Mouse (Mus musculus): Measurements from ENCODE around the gene Olfr457. TPM values are rescaled to one million over a fixed set of nuclear protein-coding genes. Genes with fewer than 3 reads are reported as not detected.

Olfr457 gene
- not detected for total RNA-seq (2021)
- polyA plus RNA-seq (2012; rRNA removed): not detected in 2 replicates
- long read RNA-seq: 0 reads

- H3K4me3 ChIP-seq: no peak within 1 kb of the TSS
- H3K79me2 ChIP-seq (replicated peaks; ENCODE audit: control insufficient read depth, insufficient read depth, low read length): no peaks in the 10 kb centered on the region
- H3K4me1 ChIP-seq (ENCODE audit: control insufficient read depth, insufficient read depth, low read length): no peaks in the 10 kb centered on the region
- H3K27me3 ChIP-seq (ENCODE audit: control insufficient read depth, insufficient read depth, low read length): no peaks in the 10 kb centered on the region
- no peaks in the 10 kb centered on the region for H3K36me3 ChIP-seq (ENCODE audit: control insufficient read depth, insufficient read depth, low read length)
- 58% methylated on average over 1 of the region's 1 CpGs for WGBS
- H3K27ac ChIP-seq: no peak within 1 kb of the TSS
- intact Hi-C loops (cut with DNase I): no loop called here
- TF ChIP-seq EP300 (IDR thresholded peaks at IDR 0.05; ENCODE audit: insufficient read depth, low read depth, low read length): no peak
- no peak for TF ChIP-seq CTCF (IDR thresholded peaks at IDR 0.05)
- TF ChIP-seq POLR2A (IDR thresholded peaks at IDR 0.05; ENCODE audit: insufficient read depth, low read depth, low read length): no peak
- DNase-seq: no peak
- H3K9ac ChIP-seq (ENCODE audit: low read depth, low read length): no peak within 1 kb of the TSS
Observed at GRCm38 (mm10) chr6:42476235-42476634, at the start of gene Olfr457. Gene Olfr457 (minus strand): TSS chr6:42476335.

GRCm38 (mm10) chr6:42513461-42513860 lies 37.3 kb upstream of the Olfr457 start:
- intact Hi-C loops (cut with DNase I): no loop called here
- Histone ChIP-seq H3K27ac (no peak overlapping the region), H3K79me2 (replicated peaks; ENCODE audit: control insufficient read depth, insufficient read depth, low read length) (no peaks in the 10 kb centered on the region), H3K9ac (ENCODE audit: low read depth, low read length) (no peak overlapping the region), H3K27me3 (ENCODE audit: control insufficient read depth, insufficient read depth, low read length) (no peaks in the 10 kb centered on the region), H3K36me3 (ENCODE audit: control insufficient read depth, insufficient read depth, low read length) (no peaks in the 10 kb centered on the region), H3K4me3 (no peak overlapping the region), H3K4me1 (ENCODE audit: control insufficient read depth, insufficient read depth, low read length) (no peaks in the 10 kb centered on the region)
- no peak for DNase-seq
- TF ChIP-seq POLR2A (IDR thresholded peaks at IDR 0.05; ENCODE audit: insufficient read depth, low read depth, low read length) (no peak), CTCF (IDR thresholded peaks at IDR 0.05) (no peak), EP300 (IDR thresholded peaks at IDR 0.05; ENCODE audit: insufficient read depth, low read depth, low read length) (no peak)
- WGBS: 54% methylated on average over 1 of the region's 1 CpGs

- no peak for DNase-seq
- TF ChIP-seq CTCF (IDR thresholded peaks at IDR 0.05) (no peak), EP300 (IDR thresholded peaks at IDR 0.05; ENCODE audit: insufficient read depth, low read depth, low read length) (no peak), POLR2A (IDR thresholded peaks at IDR 0.05; ENCODE audit: insufficient read depth, low read depth, low read length) (no peak)
- Histone ChIP-seq H3K4me3 (no peak overlapping the region), H3K27ac (no peak overlapping the region), H3K27me3 (ENCODE audit: control insufficient read depth, insufficient read depth, low read length) (no peaks in the 10 kb centered on the region), H3K4me1 (ENCODE audit: control insufficient read depth, insufficient read depth, low read length) (no peaks in the 10 kb centered on the region), H3K36me3 (ENCODE audit: control insufficient read depth, insufficient read depth, low read length) (no peaks in the 10 kb centered on the region), H3K79me2 (replicated peaks; ENCODE audit: control insufficient read depth, insufficient read depth, low read length) (no peaks in the 10 kb centered on the region), H3K9ac (ENCODE audit: low read depth, low read length) (no peak overlapping the region)
- intact Hi-C loops (cut with DNase I): no loop called here
Observed at GRCm38 (mm10) chr6:42509311-42509710, 33.2 kb upstream of the Olfr457 start.

- 31% methylated on average over 2 of the region's 2 CpGs for WGBS
- no peak overlapping the region for H3K9ac ChIP-seq (ENCODE audit: low read depth, low read length)
- peaks cover 2% of the 10 kb centered on the region; the same call in 1 of the 2 replicates for H3K4me1 ChIP-seq (ENCODE audit: control insufficient read depth, insufficient read depth, low read length)
- no peaks in the 10 kb centered on the region for H3K27me3 ChIP-seq (ENCODE audit: control insufficient read depth, insufficient read depth, low read length)
- H3K36me3 ChIP-seq (ENCODE audit: control insufficient read depth, insufficient read depth, low read length): no peaks in the 10 kb centered on the region
- H3K79me2 ChIP-seq (replicated peaks; ENCODE audit: control insufficient read depth, insufficient read depth, low read length): no peaks in the 10 kb centered on the region
- intact Hi-C loops (cut with DNase I): no loop called here
- no peak for DNase-seq
- H3K27ac ChIP-seq: no peak overlapping the region
- TF ChIP-seq POLR2A (IDR thresholded peaks at IDR 0.05; ENCODE audit: insufficient read depth, low read depth, low read length) (no peak), CTCF (IDR thresholded peaks at IDR 0.05) (no peak), EP300 (IDR thresholded peaks at IDR 0.05; ENCODE audit: insufficient read depth, low read depth, low read length) (no peak)
- no peak overlapping the region for H3K4me3 ChIP-seq
Observed at GRCm38 (mm10) chr6:42503478-42503877, 27.3 kb upstream of the Olfr457 start.

GRCm38 (mm10) chr6:42489731-42490130 lies 13.6 kb upstream of the Olfr457 start:
- Histone ChIP-seq H3K79me2 (replicated peaks; ENCODE audit: control insufficient read depth, insufficient read depth, low read length) (no peaks in the 10 kb centered on the region), H3K36me3 (ENCODE audit: control insufficient read depth, insufficient read depth, low read length) (no peaks in the 10 kb centered on the region), H3K4me1 (ENCODE audit: control insufficient read depth, insufficient read depth, low read length) (no peaks in the 10 kb centered on the region), H3K27me3 (ENCODE audit: control insufficient read depth, insufficient read depth, low read length) (no peaks in the 10 kb centered on the region), H3K27ac (no peak overlapping the region), H3K9ac (ENCODE audit: low read depth, low read length) (no peak overlapping the region), H3K4me3 (no peak overlapping the region)
- WGBS: 57% methylated on average over 1 of the region's 1 CpGs
- intact Hi-C loops (cut with DNase I): no loop called here
- no peak for TF ChIP-seq EP300 (IDR thresholded peaks at IDR 0.05; ENCODE audit: insufficient read depth, low read depth, low read length)
- no peak for TF ChIP-seq POLR2A (IDR thresholded peaks at IDR 0.05; ENCODE audit: insufficient read depth, low read depth, low read length)
- TF ChIP-seq CTCF (IDR thresholded peaks at IDR 0.05): no peak
- DNase-seq: no peak

- H3K36me3 ChIP-seq (ENCODE audit: control insufficient read depth, insufficient read depth, low read length): no peaks in the 10 kb centered on the region
- no peaks in the 10 kb centered on the region for H3K79me2 ChIP-seq (replicated peaks; ENCODE audit: control insufficient read depth, insufficient read depth, low read length)
- H3K27ac ChIP-seq: no peak within 1 kb of the TSS
- DNase-seq: no peak
- H3K9ac ChIP-seq (ENCODE audit: low read depth, low read length): no peak within 1 kb of the TSS
- no peaks in the 10 kb centered on the region for H3K4me1 ChIP-seq (ENCODE audit: control insufficient read depth, insufficient read depth, low read length)
- no peaks in the 10 kb centered on the region for H3K27me3 ChIP-seq (ENCODE audit: control insufficient read depth, insufficient read depth, low read length)
- 53% methylated on average over 1 of the region's 1 CpGs for WGBS
- no peak within 1 kb of the TSS for H3K4me3 ChIP-seq
- intact Hi-C loops (cut with DNase I): no loop called here
- TF ChIP-seq POLR2A (IDR thresholded peaks at IDR 0.05; ENCODE audit: insufficient read depth, low read depth, low read length) (no peak), EP300 (IDR thresholded peaks at IDR 0.05; ENCODE audit: insufficient read depth, low read depth, low read length) (no peak), CTCF (IDR thresholded peaks at IDR 0.05) (no peak)
Observed at GRCm38 (mm10) chr6:42487114-42487513, 11.0 kb upstream of the Olfr457 start, which contains the start of gene Olfr456. Gene Olfr456 (minus strand): TSS chr6:42487214.

All from heart, adult 2 months (tissue).